Mouse (Mus musculus) T-cell, adult 2 months (primary cell): Measurements from ENCODE around the gene Vamp1.

Experiments used
- DNase-seq: peaks from one replicate; pipeline ENCODE4 v3.0.0; 2022; ENCODE audit warnings: low spot score

Gene Vamp1

GRCm38 (mm10) chr6:125286944-125287343, 71.6 kb downstream of the Vamp1 start:
- no peak for DNase-seq

GRCm38 (mm10) chr6:125288730-125289129, 73.4 kb downstream of the Vamp1 start:
- DNase-seq = no peak

DNA sequence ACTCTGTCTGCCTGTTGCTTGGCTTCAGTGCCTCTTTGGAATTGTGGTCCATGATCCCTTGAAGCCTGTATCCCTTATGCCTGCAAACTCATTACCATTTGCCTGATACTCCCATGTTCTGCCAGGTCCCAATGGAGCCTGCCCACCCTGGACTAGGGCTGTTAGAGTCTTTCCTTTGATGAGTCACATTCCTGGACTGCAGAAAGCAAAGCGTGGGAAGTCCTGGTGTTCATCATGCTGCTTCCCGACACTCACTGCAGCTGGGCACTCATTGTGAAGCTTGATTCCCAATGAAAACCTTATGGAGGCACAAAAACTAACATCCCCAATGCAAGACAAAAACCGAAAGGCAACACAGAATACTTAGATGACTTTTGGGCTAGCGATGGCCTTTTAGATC, 76.0 kb downstream of the Vamp1 start:
- DNase-seq = no peak

DNA sequence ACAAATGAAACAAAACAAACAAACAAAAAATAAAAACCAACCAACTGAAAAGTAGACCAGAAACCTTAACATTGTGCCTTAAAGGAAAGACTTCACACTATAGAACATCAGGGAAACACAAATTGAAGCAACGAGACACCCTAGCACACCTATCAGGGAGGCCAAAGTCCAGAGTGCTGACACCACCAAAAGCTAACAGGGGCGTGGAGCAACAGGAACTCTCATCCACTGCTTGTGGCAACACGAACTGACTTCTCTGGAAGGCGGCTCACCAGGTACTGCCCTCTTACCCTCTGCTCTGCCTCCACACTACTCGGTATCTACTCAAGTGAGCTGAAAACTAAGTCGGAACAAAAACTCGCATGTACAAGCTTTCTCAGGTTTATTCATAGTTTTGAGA, 76.9 kb downstream of the Vamp1 start:
- DNase-seq = no peak

DNA sequence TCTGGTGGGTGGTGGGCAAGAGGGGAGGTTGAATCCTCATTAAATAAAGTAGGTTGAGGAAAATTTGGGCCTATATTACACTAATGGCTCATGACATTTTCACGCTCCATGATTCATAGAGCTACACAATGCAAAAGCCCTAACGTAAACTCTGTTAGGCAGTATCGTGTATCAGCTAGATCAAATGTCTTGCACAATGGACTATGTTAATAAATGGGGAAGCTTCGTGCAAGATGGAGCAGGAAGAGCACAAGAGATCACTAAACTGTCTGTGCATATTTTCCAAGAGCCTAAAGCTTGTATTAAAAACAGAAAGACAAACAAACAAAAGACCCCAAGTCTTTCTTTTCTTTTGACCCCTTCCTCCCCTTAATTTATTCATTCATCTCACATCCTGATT, 78.7 kb downstream of the Vamp1 start:
- no peak for DNase-seq
